24 mouse cellular contexts compared by ENCODE assay signal in genomic region chr6:133872667-133873066, GRCm38 (mm10). TPM values are rescaled to one million over a fixed set of nuclear protein-coding genes. Genes with fewer than 3 reads are reported as not detected.
DNase-seq lines count a peak whose midpoint lies in the region; ATAC-seq and TF ChIP-seq lines count a peak whose summit lies in the region.
"Had no signal": no experiment of that assay in that cellular context is flagged by ENCODE, and none has a peak within 500 bp of the region (broad histone marks: within the 10 kb centered on the region; RNA-seq: fewer than 3 reads in every experiment).

No protein-coding gene starts in this region.

- 34% methylated on average over 2 of the region's 2 CpGs for WGBS in kidney, adult 2 months
- WGBS in kidney, embryonic 16.5 days = 43% methylated on average over 2 of the region's 2 CpGs
- WGBS in forebrain, embryonic 15.5 days = 75% methylated on average over 2 of the region's 2 CpGs

- H3K36me3 ChIP-seq in kidney, adult 2 months (ENCODE audit: control insufficient read depth, insufficient read depth, low read length) = no peaks in the 10 kb centered on the region
- H3K36me3 ChIP-seq in kidney, embryonic 16.5 days (ENCODE audit: insufficient read depth, low read length) = no peaks in the 10 kb centered on the region
- H3K36me3 ChIP-seq in forebrain, embryonic 15.5 days = no peaks in the 10 kb centered on the region
- H3K36me3 ChIP-seq: embryonic facial prominence, embryonic 13.5 days; forebrain, embryonic 12.5 days; heart, embryonic 10.5 days; hindbrain, embryonic 13.5 days had no signal

- peak; percentile 86 for DNase-seq in kidney, adult 2 months
- DNase-seq in kidney, postnatal 10 days = no peak
- peak; percentile 47 to 51 for DNase-seq in kidney, postnatal 36 days
- DNase-seq in right cerebral cortex, postnatal 4 days = no peak
- no peak for DNase-seq in urinary bladder, adult 2 months (ENCODE audit: low spot score)
- DNase-seq: adrenal gland, postnatal 14 days; cerebellum, adult 11-12 months; cerebellum, adult 9-10 months; cerebellum, postnatal 25 days; forebrain, postnatal 0 days; gastrocnemius, postnatal 36 days; heart, adult 11 months; heart, postnatal 10 days had no signal

- H3K4me3 ChIP-seq in kidney, adult 2 months (ENCODE audit: insufficient read depth, low read depth, low read length) = no peak overlapping the region
- no peak overlapping the region for H3K4me3 ChIP-seq in kidney, embryonic 16.5 days (ENCODE audit: low read length)
- no peak overlapping the region for H3K4me3 ChIP-seq in forebrain, embryonic 15.5 days
- H3K4me3 ChIP-seq: embryonic facial prominence, embryonic 13.5 days; forebrain, embryonic 12.5 days; heart, embryonic 10.5 days; hindbrain, embryonic 13.5 days had no signal

- ATAC-seq in kidney, embryonic 16.5 days (ENCODE audit: low FRiP score, low TSS enrichment) = peak; percentile 82
- ATAC-seq in forebrain, embryonic 15.5 days (replicated peaks) = no peak
- ATAC-seq: activated CD4-positive, CD25-positive, alpha-beta regulatory T cell, adult 4 months; Patski had no signal

- peak overlapping the region; percentile 83 for H3K27ac ChIP-seq in kidney, adult 2 months (ENCODE audit: insufficient read depth, low read depth, low read length)
- H3K27ac ChIP-seq in kidney, embryonic 16.5 days (ENCODE audit: low read length) = no peak overlapping the region
- no peak overlapping the region for H3K27ac ChIP-seq in forebrain, embryonic 15.5 days (replicated peaks)
- H3K27ac ChIP-seq: embryonic facial prominence, embryonic 13.5 days; forebrain, embryonic 12.5 days; heart, embryonic 10.5 days; hindbrain, embryonic 13.5 days had no signal

- H3K4me1 ChIP-seq in kidney, adult 2 months (ENCODE audit: control insufficient read depth, insufficient read depth, low read length) = peaks cover 8% of the 10 kb centered on the region
- no peaks in the 10 kb centered on the region for H3K4me1 ChIP-seq in kidney, embryonic 16.5 days (ENCODE audit: insufficient read depth, low read length)
- H3K4me1 ChIP-seq in forebrain, embryonic 15.5 days = no peaks in the 10 kb centered on the region
- H3K4me1 ChIP-seq: embryonic facial prominence, embryonic 13.5 days; forebrain, embryonic 12.5 days; heart, embryonic 10.5 days; hindbrain, embryonic 13.5 days had no signal

- H3K9me3 ChIP-seq in kidney, embryonic 16.5 days (ENCODE audit: low read length) = no peaks in the 10 kb centered on the region
- H3K9me3 ChIP-seq in forebrain, embryonic 15.5 days = no peaks in the 10 kb centered on the region
- H3K9me3 ChIP-seq: embryonic facial prominence, embryonic 13.5 days; forebrain, embryonic 12.5 days; heart, embryonic 10.5 days; hindbrain, embryonic 13.5 days had no signal

- H3K4me2 ChIP-seq in kidney, embryonic 16.5 days (replicated peaks; ENCODE audit: low read depth, low read length) = no peak overlapping the region
- no peak overlapping the region for H3K4me2 ChIP-seq in forebrain, embryonic 15.5 days (replicated peaks)
- H3K4me2 ChIP-seq: embryonic facial prominence, embryonic 13.5 days; forebrain, embryonic 12.5 days; hindbrain, embryonic 13.5 days had no signal

- no peak for TF ChIP-seq POLR2A in kidney, adult 2 months (IDR thresholded peaks at IDR 0.05; ENCODE audit: low read depth, low read length)

- no peak overlapping the region for H3K9ac ChIP-seq in kidney, embryonic 16.5 days (replicated peaks; ENCODE audit: low read length)
- no peak overlapping the region for H3K9ac ChIP-seq in forebrain, embryonic 15.5 days (replicated peaks)
- H3K9ac ChIP-seq: embryonic facial prominence, embryonic 13.5 days; forebrain, embryonic 12.5 days; forebrain, postnatal 0 days; hindbrain, embryonic 13.5 days had no signal

- TF ChIP-seq CTCF in kidney, adult 2 months (conservative IDR thresholded peaks at IDR 0.05; ENCODE audit: insufficient read depth, insufficient read length, low read depth, low read length) = no peak

- H3K27me3 ChIP-seq in kidney, adult 2 months (replicated peaks; ENCODE audit: control insufficient read depth, insufficient read depth, low read length) = no peaks in the 10 kb centered on the region
- H3K27me3 ChIP-seq in kidney, embryonic 16.5 days (ENCODE audit: insufficient read depth, low read length) = no peaks in the 10 kb centered on the region
- H3K27me3 ChIP-seq in forebrain, embryonic 15.5 days = no peaks in the 10 kb centered on the region
- H3K27me3 ChIP-seq: embryonic facial prominence, embryonic 13.5 days; forebrain, embryonic 12.5 days; hindbrain, embryonic 13.5 days; Patski had no signal

RNA-seq across cellular contexts. Expression of gene Kap, which starts 19.1 kb away (rescaled TPM):
- polyA plus RNA-seq in kidney, adult 2 months (2012; rRNA removed) = 6,577 and 7,570 TPM in 2 replicates
- polyA plus RNA-seq in kidney, embryonic 16.5 days (2015; fragmentation: Nextera tagmentation; extraction: Ambion mirVana) = 1.7 and 3.8 TPM in 2 replicates
- not detected in 2 replicates for polyA plus RNA-seq in forebrain, embryonic 15.5 days (2015; fragmentation: Nextera tagmentation; extraction: Ambion mirVana)
- not detected in 2 replicates for polyA plus RNA-seq in urinary bladder, adult 2 months (2012; rRNA removed)
- polyA plus RNA-seq: activated CD4-positive, CD25-positive, alpha-beta regulatory T cell, adult 4 months; C2C12; cortical plate, adult 2 months; embryonic facial prominence, embryonic 13.5 days; forebrain, embryonic 12.5 days; forebrain, postnatal 0 days; heart, embryonic 10.5 days; heart, embryonic 14.5 days; hindbrain, embryonic 13.5 days; Patski had no signal

Comparison
In these comparisons a context has a peak if more than half of its experiments do, and no peak if none do; other contexts are left out.
1. DNase-seq: peak in kidney, adult 2 months (single experiment) and kidney, postnatal 36 days (2 of 2); none in kidney, postnatal 10 days (single experiment), right cerebral cortex, postnatal 4 days (single experiment) and urinary bladder, adult 2 months (single experiment).
2. RNA of gene Kap, which starts 19.1 kb away (polyA plus RNA-seq): 6,577 to 7,570 TPM in kidney, adult 2 months; 1.7 to 3.8 TPM in kidney, embryonic 16.5 days, not detected in forebrain, embryonic 15.5 days and not detected in urinary bladder, adult 2 months; every median in the first group is over 1,000 times any median in the second.